Mouse (Mus musculus): ENCODE data around the gene Ltc4s. TPM values are rescaled to one million over a fixed set of nuclear protein-coding genes. Genes with fewer than 3 reads are reported as not detected.

Gene Ltc4s
- polyA plus RNA-seq, 1 experiment from 2014 or later, result 2.9 TPM

DNA sequence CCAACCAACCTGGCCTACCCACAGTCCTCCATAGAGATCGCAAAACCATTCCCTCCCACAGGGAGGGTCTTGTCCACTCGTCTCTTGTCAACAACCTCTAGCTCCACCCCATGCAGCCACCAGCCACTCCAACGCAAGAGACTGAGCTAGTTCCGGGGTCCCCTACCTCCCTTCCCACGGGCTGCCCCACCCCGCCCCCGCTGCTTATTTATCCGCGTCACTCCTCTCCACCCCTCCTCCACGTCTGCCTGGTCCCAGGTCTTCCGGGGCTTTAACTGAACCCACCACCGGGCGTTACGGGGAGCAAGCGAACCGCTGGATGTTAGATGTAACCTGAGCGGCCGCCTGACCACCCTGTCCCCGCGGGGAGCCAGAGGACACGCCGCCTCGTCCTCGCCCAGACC is 28.3 kb downstream of the Ltc4s start:
- peak overlapping the region; percentile 75 for H3K4me2 ChIP-seq
- peak overlapping the region; percentile 98 for H3K27ac ChIP-seq (replicated peaks)
- H3K27me3 ChIP-seq (replicated peaks), result no peaks in the 10 kb centered on the region
- H3K4me1 ChIP-seq, result peaks cover 33% of the 10 kb centered on the region
- WGBS, result under 1% methylated on average over 24 of the region's 24 CpGs
- peak overlapping the region; percentile 99 for H3K9ac ChIP-seq (replicated peaks)
- peak; percentile 93 for ATAC-seq (ENCODE audit: low FRiP score)
- H3K36me3 ChIP-seq, result peaks cover 29% of the 10 kb centered on the region
- peak overlapping the region; percentile 98 for H3K4me3 ChIP-seq (replicated peaks)
- H3K9me3 ChIP-seq (replicated peaks), result no peaks in the 10 kb centered on the region

DNA sequence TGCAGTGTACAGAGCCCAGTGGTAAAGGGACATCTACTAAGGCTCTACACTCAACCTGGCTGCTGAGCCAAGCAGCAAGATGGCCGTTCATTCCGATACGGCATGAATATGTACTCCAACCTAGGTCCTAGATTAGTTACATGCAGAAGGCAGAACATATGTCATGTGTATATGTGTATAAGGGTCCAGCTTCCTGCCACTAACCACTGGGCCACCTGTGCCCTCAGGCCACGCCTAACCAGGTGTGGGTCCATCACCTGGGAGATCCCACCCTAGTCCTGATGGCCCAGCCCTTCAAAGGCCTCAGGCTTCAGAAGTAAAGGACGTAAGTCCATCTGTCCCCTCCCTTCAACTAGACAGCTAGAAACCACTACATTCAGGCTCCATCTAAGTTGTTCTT is 30.4 kb downstream of the Ltc4s start:
- Histone ChIP-seq H3K9ac (replicated peaks) (no peak overlapping the region), H3K27ac (replicated peaks) (no peak overlapping the region), H3K36me3 (peaks cover 48% of the 10 kb centered on the region), H3K4me2 (no peak overlapping the region), H3K4me3 (replicated peaks) (no peak overlapping the region), H3K27me3 (replicated peaks) (no peaks in the 10 kb centered on the region), H3K9me3 (replicated peaks) (no peaks in the 10 kb centered on the region), H3K4me1 (peaks cover 33% of the 10 kb centered on the region)
- 94% methylated on average over 5 of the region's 5 CpGs for WGBS
- ATAC-seq (ENCODE audit: low FRiP score), result no peak

DNA sequence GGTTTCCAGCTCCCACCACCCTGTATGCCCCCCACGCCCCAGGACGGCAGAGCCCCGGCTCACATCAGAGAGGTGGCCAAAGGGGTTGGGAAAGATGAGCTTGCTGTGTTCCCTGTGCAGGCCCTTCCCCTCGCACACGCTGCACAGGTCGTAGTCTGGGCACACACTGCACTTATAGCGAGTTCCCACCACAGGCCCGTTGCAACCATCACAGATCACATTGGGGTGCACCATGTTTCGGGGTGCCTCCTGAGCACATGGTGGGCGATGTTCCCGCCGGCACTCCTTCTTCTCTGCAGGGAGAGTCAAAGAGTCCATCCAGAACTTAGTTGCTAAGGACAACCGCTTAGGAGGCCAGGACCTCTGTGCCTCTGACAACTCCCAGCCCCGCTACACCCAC is 31.1 kb downstream of the Ltc4s start:
- H3K27ac ChIP-seq (replicated peaks), result no peak overlapping the region
- H3K4me2 ChIP-seq, result no peak overlapping the region
- H3K36me3 ChIP-seq, result peaks cover 55% of the 10 kb centered on the region
- H3K27me3 ChIP-seq (replicated peaks), result no peaks in the 10 kb centered on the region
- 94% methylated on average over 14 of the region's 14 CpGs for WGBS
- H3K4me1 ChIP-seq, result peaks cover 33% of the 10 kb centered on the region
- no peak for ATAC-seq (ENCODE audit: low FRiP score)
- no peak overlapping the region for H3K9ac ChIP-seq (replicated peaks)
- no peak overlapping the region for H3K4me3 ChIP-seq (replicated peaks)
- no peaks in the 10 kb centered on the region for H3K9me3 ChIP-seq (replicated peaks)

DNA sequence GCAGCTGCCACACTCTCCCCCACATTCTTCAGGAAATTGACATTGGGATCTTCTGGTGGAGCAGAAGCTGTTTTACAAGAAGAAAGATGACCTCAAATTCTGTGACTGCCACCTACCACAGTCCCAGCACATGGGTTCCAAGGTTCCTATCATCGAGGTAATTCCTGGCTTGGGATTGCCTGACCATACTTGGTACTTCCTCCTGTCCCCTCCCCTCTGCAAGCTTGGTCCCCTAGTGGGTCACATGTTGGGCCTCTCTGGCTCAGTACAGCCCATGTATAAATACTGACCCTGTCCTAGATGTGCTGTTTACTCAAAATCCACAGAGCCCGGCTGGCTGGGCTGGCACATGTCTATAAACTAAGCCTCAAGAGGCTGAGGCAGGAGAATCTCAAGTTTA is 32.4 kb downstream of the Ltc4s start:
- H3K4me3 ChIP-seq (replicated peaks), result no peak overlapping the region
- H3K27ac ChIP-seq (replicated peaks), result no peak overlapping the region
- no peaks in the 10 kb centered on the region for H3K9me3 ChIP-seq (replicated peaks)
- no peak for ATAC-seq (ENCODE audit: low FRiP score)
- H3K4me2 ChIP-seq, result no peak overlapping the region
- H3K4me1 ChIP-seq, result peaks cover 26% of the 10 kb centered on the region
- no peaks in the 10 kb centered on the region for H3K27me3 ChIP-seq (replicated peaks)
- WGBS, result 96% methylated on average over 2 of the region's 2 CpGs
- H3K9ac ChIP-seq (replicated peaks), result no peak overlapping the region
- H3K36me3 ChIP-seq, result peaks cover 68% of the 10 kb centered on the region

DNA sequence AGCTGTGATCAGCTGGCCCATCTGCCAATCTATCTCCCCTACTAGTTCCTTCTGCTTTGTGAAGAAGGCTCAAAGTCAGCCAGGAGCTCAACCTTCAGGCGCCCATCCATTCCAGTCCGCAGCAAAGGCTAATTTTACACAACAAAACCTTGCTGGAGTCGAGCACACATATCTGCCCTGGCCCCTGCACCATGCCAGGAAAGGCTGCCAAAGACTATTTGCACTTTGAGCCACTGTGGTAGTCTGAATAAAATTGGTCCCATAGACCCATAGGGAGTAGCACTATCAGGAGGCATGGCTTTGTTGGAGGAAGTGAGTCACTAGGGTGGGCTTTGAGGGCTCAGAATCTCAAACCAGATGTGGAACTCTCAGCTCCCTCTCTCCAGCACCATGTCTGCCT is 33.0 kb downstream of the Ltc4s start:
- H3K27ac ChIP-seq (replicated peaks), result no peak overlapping the region

DNA sequence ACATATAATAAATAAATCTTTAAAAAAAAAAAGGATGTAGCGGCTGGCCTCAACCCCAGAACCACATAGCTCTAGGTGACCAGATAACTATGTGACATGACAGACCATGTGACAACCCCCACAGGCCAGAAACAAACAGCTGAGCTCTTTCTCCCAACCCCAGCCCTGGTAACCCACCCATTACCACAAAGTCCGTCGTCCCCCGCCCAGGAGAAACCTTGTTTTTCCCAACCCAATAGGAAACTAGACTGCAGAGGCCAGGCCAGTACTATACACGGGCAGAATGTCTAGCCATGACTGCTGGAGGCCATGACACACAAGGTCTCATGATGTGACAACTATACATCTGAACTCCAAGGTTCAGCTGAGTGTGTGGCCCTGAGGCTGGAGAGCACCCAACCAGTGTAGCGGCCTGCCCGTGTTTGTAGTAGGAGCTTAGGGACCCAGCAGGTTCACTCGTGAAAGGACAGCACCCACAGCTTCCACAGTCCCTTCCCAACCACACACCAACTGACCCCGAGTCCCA is 35.1 kb downstream of the Ltc4s start:
- peaks cover 93% of the 10 kb centered on the region for H3K36me3 ChIP-seq
- peaks cover 11% of the 10 kb centered on the region for H3K4me1 ChIP-seq
- H3K9ac ChIP-seq (replicated peaks), result no peak overlapping the region
- no peak overlapping the region for H3K4me2 ChIP-seq
- ATAC-seq (ENCODE audit: low FRiP score), result no peak
- no peaks in the 10 kb centered on the region for H3K9me3 ChIP-seq (replicated peaks)
- H3K4me3 ChIP-seq (replicated peaks), result no peak overlapping the region
- H3K27ac ChIP-seq (replicated peaks), result no peak overlapping the region
- H3K27me3 ChIP-seq (replicated peaks), result no peaks in the 10 kb centered on the region
- WGBS, result 91% methylated on average over 9 of the region's 9 CpGs

More for the DNA sequence above, 33.0 kb downstream of the Ltc4s start:
- H3K27me3 ChIP-seq (replicated peaks), result no peaks in the 10 kb centered on the region
- peaks cover 74% of the 10 kb centered on the region for H3K36me3 ChIP-seq
- ATAC-seq (ENCODE audit: low FRiP score), result no peak
- H3K4me3 ChIP-seq (replicated peaks), result no peak overlapping the region
- no peak overlapping the region for H3K9ac ChIP-seq (replicated peaks)
- H3K4me2 ChIP-seq, result no peak overlapping the region
- 87% methylated on average over 3 of the region's 3 CpGs for WGBS
- H3K4me1 ChIP-seq, result peaks cover 23% of the 10 kb centered on the region
- no peaks in the 10 kb centered on the region for H3K9me3 ChIP-seq (replicated peaks)

DNA sequence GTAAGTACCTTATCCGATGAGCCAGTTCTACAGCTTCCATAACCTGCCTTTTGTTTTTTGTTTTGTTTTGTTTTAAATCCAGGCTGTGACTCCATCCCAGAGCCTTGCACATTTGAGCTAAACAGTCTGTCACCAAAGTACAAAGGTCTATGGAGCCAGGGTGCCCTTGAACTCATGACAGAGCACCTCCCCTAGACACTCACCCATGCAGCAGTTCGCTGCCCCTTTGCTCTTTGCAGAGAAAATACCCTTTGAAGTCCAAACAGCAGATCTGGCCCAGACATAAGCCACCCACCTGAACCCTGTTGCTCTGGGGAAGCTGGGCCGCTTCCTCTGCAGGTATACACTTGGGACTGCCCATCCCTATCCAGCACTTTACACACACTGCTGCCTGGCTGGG is 36.8 kb downstream of the Ltc4s start:
- no peak overlapping the region for H3K4me3 ChIP-seq (replicated peaks)
- ATAC-seq (ENCODE audit: low FRiP score), result no peak
- WGBS, result 86% methylated on average over 3 of the region's 3 CpGs

DNA sequence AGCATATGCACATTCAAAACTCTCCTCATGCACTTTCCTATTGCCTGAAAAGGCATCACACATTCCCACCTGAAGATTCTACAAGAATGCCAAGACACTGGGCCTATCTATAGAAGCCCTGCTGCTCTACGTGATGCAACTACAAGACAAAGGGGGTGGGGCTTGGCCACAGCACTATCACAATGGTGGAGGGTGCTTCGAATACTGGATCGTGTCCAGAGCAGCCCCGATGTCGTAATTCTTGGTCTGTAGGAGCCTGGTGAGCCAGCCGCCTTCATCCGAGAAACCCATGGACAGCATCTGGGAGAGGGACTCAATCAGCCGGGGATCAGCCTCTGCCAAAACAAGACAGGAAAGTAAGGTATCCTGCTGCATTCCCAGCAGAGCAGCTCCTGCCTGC is 37.8 kb downstream of the Ltc4s start:
- Histone ChIP-seq H3K4me2 (no peak overlapping the region), H3K27me3 (replicated peaks) (no peaks in the 10 kb centered on the region), H3K4me3 (replicated peaks) (no peak overlapping the region), H3K27ac (replicated peaks) (no peak overlapping the region), H3K36me3 (peaks cover 91% of the 10 kb centered on the region), H3K9me3 (replicated peaks) (no peaks in the 10 kb centered on the region), H3K9ac (replicated peaks) (no peak overlapping the region), H3K4me1 (no peaks in the 10 kb centered on the region)
- no peak for ATAC-seq (ENCODE audit: low FRiP score)
- 67% methylated on average over 8 of the region's 8 CpGs for WGBS

More for the DNA sequence above, 36.8 kb downstream of the Ltc4s start:
- Histone ChIP-seq H3K27me3 (replicated peaks) (no peaks in the 10 kb centered on the region), H3K9ac (replicated peaks) (no peak overlapping the region), H3K4me2 (no peak overlapping the region), H3K9me3 (replicated peaks) (no peaks in the 10 kb centered on the region), H3K36me3 (peaks cover 95% of the 10 kb centered on the region), H3K4me1 (no peaks in the 10 kb centered on the region), H3K27ac (replicated peaks) (no peak overlapping the region)

- 95% methylated on average over 2 of the region's 2 CpGs for WGBS
- H3K4me2 ChIP-seq, result no peak overlapping the region
- ATAC-seq (ENCODE audit: low FRiP score), result no peak
- H3K36me3 ChIP-seq, result peaks cover 83% of the 10 kb centered on the region
- no peaks in the 10 kb centered on the region for H3K4me1 ChIP-seq
- H3K9ac ChIP-seq (replicated peaks), result no peak overlapping the region
- no peaks in the 10 kb centered on the region for H3K27me3 ChIP-seq (replicated peaks)
- no peaks in the 10 kb centered on the region for H3K9me3 ChIP-seq (replicated peaks)
- no peak overlapping the region for H3K4me3 ChIP-seq (replicated peaks)
- H3K27ac ChIP-seq (replicated peaks), result no peak overlapping the region
Observed at GRCm38 (mm10) chr11:50198916-50199315, 39.5 kb downstream of the Ltc4s start.

- H3K9ac ChIP-seq (replicated peaks), result no peak overlapping the region
- H3K9me3 ChIP-seq (replicated peaks), result no peaks in the 10 kb centered on the region
- WGBS, result 87% methylated on average over 4 of the region's 5 CpGs
- peaks cover 84% of the 10 kb centered on the region for H3K36me3 ChIP-seq
- no peaks in the 10 kb centered on the region for H3K4me1 ChIP-seq
- H3K4me2 ChIP-seq, result no peak overlapping the region
- no peak for ATAC-seq (ENCODE audit: low FRiP score)
- no peak overlapping the region for H3K4me3 ChIP-seq (replicated peaks)
- no peak overlapping the region for H3K27ac ChIP-seq (replicated peaks)
- H3K27me3 ChIP-seq (replicated peaks), result no peaks in the 10 kb centered on the region
Observed at GRCm38 (mm10) chr11:50198219-50198846, 40.1 kb downstream of the Ltc4s start.

DNA sequence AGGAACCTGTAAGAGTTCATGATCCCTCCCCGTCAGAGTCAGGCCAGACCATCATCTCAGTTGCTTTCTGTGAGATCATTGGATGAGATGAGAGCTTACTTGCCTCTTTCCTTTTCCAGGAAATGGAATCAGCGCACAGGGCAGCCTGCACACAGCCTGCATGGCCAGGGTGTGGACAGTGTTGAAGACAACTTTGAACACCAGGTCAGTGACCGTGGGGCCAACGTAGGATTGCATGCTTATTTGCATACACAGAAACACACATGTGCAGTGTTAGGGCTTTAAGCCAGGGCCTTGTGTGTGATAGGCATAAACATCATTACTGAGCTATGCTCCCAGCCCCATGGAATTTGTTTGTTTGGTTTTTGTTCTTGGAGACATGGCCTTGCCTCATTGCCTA is 40.9 kb downstream of the Ltc4s start:
- Histone ChIP-seq H3K27ac (replicated peaks) (no peak overlapping the region), H3K4me3 (replicated peaks) (no peak overlapping the region), H3K27me3 (replicated peaks) (no peaks in the 10 kb centered on the region), H3K36me3 (peaks cover 75% of the 10 kb centered on the region), H3K4me2 (no peak overlapping the region), H3K9me3 (replicated peaks) (no peaks in the 10 kb centered on the region), H3K9ac (replicated peaks) (no peak overlapping the region), H3K4me1 (no peaks in the 10 kb centered on the region)
- no peak for ATAC-seq (ENCODE audit: low FRiP score)
- WGBS, result 93% methylated on average over 4 of the region's 4 CpGs

DNA sequence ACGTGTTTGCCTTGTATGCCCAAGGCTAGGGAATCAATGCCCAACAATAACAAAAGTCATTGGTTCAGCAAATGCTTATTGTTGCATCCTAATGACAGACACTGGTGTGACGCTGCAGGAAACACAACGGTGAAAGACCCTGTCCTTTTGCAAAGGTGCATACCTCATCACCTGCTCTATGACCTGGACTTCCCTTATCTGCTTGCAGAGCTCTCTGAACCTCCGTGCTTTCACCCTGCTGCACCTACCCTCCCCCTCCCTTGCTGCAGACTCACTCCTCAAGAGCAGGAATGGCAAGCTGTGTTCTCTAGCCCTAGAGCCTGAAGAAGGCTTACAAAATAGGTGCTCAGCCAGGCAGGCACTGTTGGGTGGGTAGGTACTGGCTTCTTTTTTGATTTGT is 43.6 kb downstream of the Ltc4s start:
- no peak overlapping the region for H3K4me2 ChIP-seq
- H3K9me3 ChIP-seq (replicated peaks), result no peaks in the 10 kb centered on the region
- H3K4me3 ChIP-seq (replicated peaks), result no peak overlapping the region
- H3K27me3 ChIP-seq (replicated peaks), result no peaks in the 10 kb centered on the region
- no peaks in the 10 kb centered on the region for H3K4me1 ChIP-seq
- ATAC-seq (ENCODE audit: low FRiP score), result no peak
- WGBS, result 83% methylated on average over 4 of the region's 4 CpGs
- H3K9ac ChIP-seq (replicated peaks), result no peak overlapping the region
- H3K27ac ChIP-seq (replicated peaks), result no peak overlapping the region
- H3K36me3 ChIP-seq, result peaks cover 64% of the 10 kb centered on the region
